ENCODE assay signal across 8 mouse cellular contexts in the genomic region with DNA sequence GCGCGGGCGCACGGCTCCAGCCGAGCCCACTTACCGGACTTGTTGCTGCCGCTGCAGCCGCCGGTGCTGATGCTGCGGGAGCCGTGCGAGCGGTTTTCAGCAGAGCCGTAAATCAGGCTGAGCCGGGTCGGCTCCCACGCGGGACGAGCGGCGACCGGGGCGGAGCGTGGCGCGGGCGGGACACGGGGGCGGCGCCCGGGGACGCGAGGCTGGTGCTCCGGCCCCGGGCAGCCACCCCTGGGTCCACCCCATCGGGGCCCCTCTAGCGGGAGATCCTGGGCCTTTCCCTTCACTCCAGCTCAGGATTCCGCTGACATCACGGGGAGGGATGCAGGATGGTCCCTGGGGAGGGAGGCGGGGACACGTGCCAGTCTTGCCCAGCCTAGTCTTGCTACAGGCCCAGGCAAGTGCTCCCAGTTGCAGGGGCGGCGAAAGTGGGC. TPM values are rescaled to one million over a fixed set of nuclear protein-coding genes. Genes with fewer than 3 reads are reported as not detected.
A peak's percentile ranks its signal among the peaks of the same experiment; 100 is the strongest.
DNase-seq lines count a peak whose midpoint lies in the region; ATAC-seq and TF ChIP-seq lines count a peak whose summit lies in the region.

Gene Zfp365, minus strand, starts transcription at position 326 of the 440 bp plus-strand sequence.

- ATAC-seq in hindbrain, embryonic 12.5 days (ENCODE audit: low FRiP score) = peak; percentile 91
- peak; percentile 92 for ATAC-seq in lung, postnatal 0 days

- no peak within 1 kb of the TSS for H3K27ac ChIP-seq in hindbrain, embryonic 12.5 days
- no peak within 1 kb of the TSS for H3K27ac ChIP-seq in lung, postnatal 0 days (ENCODE audit: low read length)

- H3K4me1 ChIP-seq in hindbrain, embryonic 12.5 days = peaks cover 6% of the 10 kb centered on the region; the same call in 1 of the 2 replicates
- peaks cover 6% of the 10 kb centered on the region for H3K4me1 ChIP-seq in lung, postnatal 0 days (ENCODE audit: insufficient read depth, low read depth, low read length)

- no peak for TF ChIP-seq EP300 in lung, postnatal 0 days (IDR thresholded peaks at IDR 0.05)

- WGBS in hindbrain, embryonic 12.5 days = under 1% methylated on average over 43 of the region's 43 CpGs
- 4% methylated on average over 17 of the region's 43 CpGs for WGBS in lung, postnatal 0 days

- TF ChIP-seq CTCF in lung, postnatal 0 days (IDR thresholded peaks at IDR 0.05) = no peak

- H3K9me3 ChIP-seq in hindbrain, embryonic 12.5 days (replicated peaks) = 0 out of 2 replicates have a peak, but pooled peaks cover 3% of the 10 kb centered on the region
- no peaks in the 10 kb centered on the region for H3K9me3 ChIP-seq in lung, postnatal 0 days (ENCODE audit: low read length)

- DNase-seq in R1 (ENCODE audit: low read depth, low spot score) = peak; percentile 75
- peak; percentile 74 to 88 for DNase-seq in cerebellum, postnatal 14 days
- peak; percentile 63 to 69 for DNase-seq in frontal cortex, postnatal 25 days (ENCODE audit: low spot score in 2 of 2)
- DNase-seq in layer of hippocampus, postnatal 14 days (ENCODE audit: low spot score in 2 of 2) = peak; percentile 77 to 88
- peak; percentile 70 for DNase-seq in lung, postnatal 0 days (ENCODE audit: low spot score)
- peak; percentile 69 for DNase-seq in ovary, postnatal 36 days (ENCODE audit: low spot score)
- DNase-seq in urinary bladder, postnatal 36 days (ENCODE audit: low spot score in 2 of 2) = peak; percentile 33 to 68

- peak within 1 kb of the TSS; percentile 96 for H3K4me2 ChIP-seq in hindbrain, embryonic 12.5 days (replicated peaks)
- H3K4me2 ChIP-seq in lung, postnatal 0 days (replicated peaks; ENCODE audit: low read depth, low read length) = peak within 1 kb of the TSS; percentile 97

- H3K36me3 ChIP-seq in hindbrain, embryonic 12.5 days = no peaks in the 10 kb centered on the region
- no peaks in the 10 kb centered on the region for H3K36me3 ChIP-seq in lung, postnatal 0 days (ENCODE audit: insufficient read depth, low read length)

- H3K27me3 ChIP-seq in hindbrain, embryonic 12.5 days = no peaks in the 10 kb centered on the region
- H3K27me3 ChIP-seq in lung, postnatal 0 days (replicated peaks; ENCODE audit: insufficient read depth, low read length) = no peaks in the 10 kb centered on the region

- H3K4me3 ChIP-seq in hindbrain, embryonic 12.5 days = peak within 1 kb of the TSS; percentile 67
- H3K4me3 ChIP-seq in lung, postnatal 0 days (ENCODE audit: low read depth, low read length) = peak within 1 kb of the TSS; percentile 51

- H3K9ac ChIP-seq in hindbrain, embryonic 12.5 days = peak within 1 kb of the TSS; percentile 63
- H3K9ac ChIP-seq in lung, postnatal 0 days (replicated peaks; ENCODE audit: low read depth) = peak within 1 kb of the TSS; percentile 36

RNA-seq across cellular contexts. Expression of gene Zfp365, which starts in this region (rescaled TPM):
- 3.0 and 3.5 TPM in 2 replicates for polyA plus RNA-seq in hindbrain, embryonic 12.5 days (2016; fragmentation: Nextera tagmentation; extraction: Ambion mirVana)
- total RNA-seq in layer of hippocampus, postnatal 14 days (2021) = 100 to 1,000 TPM; 138 to 158 TPM
- polyA plus RNA-seq in lung, postnatal 0 days (2015; fragmentation: Nextera tagmentation; extraction: Ambion mirVana) = 2.5 and 2.6 TPM in 2 replicates
